Mouse (Mus musculus): ENCODE measurements around the gene Ubap2. TPM values are rescaled to one million over a fixed set of nuclear protein-coding genes. Genes with fewer than 3 reads are reported as not detected.

Gene Ubap2
- 20.5 and 21.3 TPM in 2 replicates for polyA plus RNA-seq (2015; fragmentation: Nextera tagmentation; extraction: Ambion mirVana)

DNA sequence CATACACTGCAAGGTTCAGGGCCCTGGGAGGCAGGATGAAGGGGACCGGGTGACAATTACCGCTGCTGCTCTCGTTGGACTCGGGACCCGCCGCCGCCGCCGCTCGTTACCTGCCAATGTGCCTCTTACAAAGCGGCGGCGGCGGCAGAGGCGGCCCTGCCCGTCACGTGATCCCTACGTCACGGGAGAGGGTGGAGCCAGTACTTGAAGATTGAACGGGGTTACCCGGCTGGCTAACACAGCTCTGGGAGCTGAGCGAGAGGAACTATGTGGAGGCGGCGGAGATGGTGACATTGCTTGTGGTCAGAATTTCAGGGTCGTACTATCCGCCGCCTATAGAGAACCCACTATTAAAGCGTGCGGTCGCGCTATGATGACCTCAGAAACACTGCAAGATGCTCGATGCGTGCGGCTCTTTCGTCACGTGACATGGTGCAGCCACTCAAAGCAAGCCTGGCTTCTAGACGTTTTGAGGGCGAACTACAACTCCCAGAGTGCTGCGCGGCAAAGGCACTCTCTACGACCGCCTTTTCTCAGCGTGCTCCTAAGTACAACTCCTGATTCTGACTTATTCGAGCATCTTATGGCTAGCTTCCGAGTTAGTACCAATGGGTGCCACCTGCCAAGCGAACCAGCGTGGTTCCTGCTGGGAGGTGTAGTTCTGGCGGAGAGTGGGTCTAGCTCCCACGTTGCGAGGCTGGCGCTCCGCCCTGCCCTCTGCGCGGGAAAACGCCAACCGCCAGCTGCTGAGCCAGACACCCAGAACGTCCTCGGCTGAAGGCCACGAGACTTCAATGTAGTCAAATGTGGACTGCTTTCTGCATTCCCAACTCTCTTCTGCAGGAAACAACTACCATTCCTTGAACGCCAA, at the start of gene Ubap2:
TSS of gene Ubap2 (minus strand) at position 165 of the 871 bp plus-strand sequence.

GRCm38 (mm10) chr4:41314141-41315129, 39.5 kb upstream of the Ubap2 start, which contains the start of gene Dcaf12:
Gene Dcaf12, minus strand, starts transcription at chr4:41314889.

Other genes with a start within 250 kb of the Ubap2 start
- 0.22 TPM in 1 of 2 replicates, not detected in the other for gene Aqp7, start 227.0 kb downstream of the Ubap2 start, polyA plus RNA-seq (2015; fragmentation: Nextera tagmentation; extraction: Ambion mirVana)
- 8.0 and 8.5 TPM in 2 replicates for gene Aqp3, start 177.0 kb downstream of the Ubap2 start, polyA plus RNA-seq (2015; fragmentation: Nextera tagmentation; extraction: Ambion mirVana)
- 9.6 and 10.2 TPM in 2 replicates for gene Nol6, start 150.7 kb downstream of the Ubap2 start, polyA plus RNA-seq (2015; fragmentation: Nextera tagmentation; extraction: Ambion mirVana)
- gene Ube2r2, start 139.4 kb downstream of the Ubap2 start, polyA plus RNA-seq (2015; fragmentation: Nextera tagmentation; extraction: Ambion mirVana) = 57.3 and 62.9 TPM in 2 replicates
- 70.6 and 76.1 TPM in 2 replicates for gene Dcaf12, start 39.7 kb upstream of the Ubap2 start, polyA plus RNA-seq (2015; fragmentation: Nextera tagmentation; extraction: Ambion mirVana)
- gene Ubap1, start 73.9 kb upstream of the Ubap2 start, polyA plus RNA-seq (2015; fragmentation: Nextera tagmentation; extraction: Ambion mirVana) = 30.3 and 33.4 TPM in 2 replicates
- gene Kif24, start 189.7 kb upstream of the Ubap2 start, polyA plus RNA-seq (2015; fragmentation: Nextera tagmentation; extraction: Ambion mirVana) = 7.3 and 8.0 TPM in 2 replicates
- gene Nudt2, start 190.0 kb upstream of the Ubap2 start, polyA plus RNA-seq (2015; fragmentation: Nextera tagmentation; extraction: Ambion mirVana) = 19.3 and 21.3 TPM in 2 replicates
- gene AI464131, start 227.9 kb upstream of the Ubap2 start, polyA plus RNA-seq (2015; fragmentation: Nextera tagmentation; extraction: Ambion mirVana) = 3.0 and 4.0 TPM in 2 replicates
- not detected in 2 replicates for gene 1110017D15Rik, start 242.2 kb upstream of the Ubap2 start, polyA plus RNA-seq (2015; fragmentation: Nextera tagmentation; extraction: Ambion mirVana)